Mouse (Mus musculus): ENCODE data around the gene Olfr776.
"Not testable (repeated sequence)": the region's sequence is repeated elsewhere in the genome, so short reads cannot be mapped to it uniquely, and the experiment has no call there.

Gene Olfr776

DNA sequence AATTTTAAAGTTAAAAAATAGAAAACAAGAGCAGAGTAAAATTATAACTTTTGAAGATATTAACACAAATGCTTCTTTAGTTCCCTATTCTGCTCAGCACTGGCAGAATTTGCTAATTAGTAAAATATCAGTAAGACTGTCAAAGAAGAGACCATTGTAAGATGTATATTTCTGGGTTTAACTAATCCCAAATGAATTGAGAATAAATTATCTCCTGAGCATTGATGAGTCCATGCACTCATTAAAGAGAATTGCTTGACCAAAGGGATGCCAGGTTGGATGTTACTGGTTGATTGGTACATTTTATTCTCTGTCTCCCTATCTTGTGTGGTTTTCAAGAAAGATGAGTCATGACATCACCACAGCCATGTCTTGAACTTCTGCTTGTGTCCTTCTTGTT, at the start of gene Olfr776:
Gene Olfr776 (plus strand): TSS at position 301 of the 400 bp plus-strand sequence.
- no peak for DNase-seq (ENCODE audit: extremely low spot score, low read depth, low spot score)

DNA sequence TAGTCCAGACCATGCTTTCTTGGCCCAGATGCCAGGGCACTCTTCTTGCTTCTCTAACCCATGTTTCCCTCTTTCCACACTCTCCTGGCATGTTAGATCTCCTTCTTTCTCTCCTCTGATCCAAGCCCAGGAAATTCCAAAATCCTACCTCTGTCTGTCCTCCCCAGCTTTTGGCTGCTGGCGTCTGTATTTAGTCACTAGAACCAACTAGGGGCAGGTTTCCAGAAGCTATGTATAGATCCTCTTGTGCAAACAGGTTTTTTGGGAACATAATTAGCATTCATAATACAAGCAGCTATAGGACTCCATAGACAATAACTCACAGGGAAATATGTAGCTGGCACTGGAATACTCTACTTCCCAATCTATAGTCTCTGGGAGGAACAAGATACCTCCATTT, 28.2 kb upstream of the Olfr776 start:
- no peak for DNase-seq (ENCODE audit: extremely low spot score, low read depth, low spot score)

DNA sequence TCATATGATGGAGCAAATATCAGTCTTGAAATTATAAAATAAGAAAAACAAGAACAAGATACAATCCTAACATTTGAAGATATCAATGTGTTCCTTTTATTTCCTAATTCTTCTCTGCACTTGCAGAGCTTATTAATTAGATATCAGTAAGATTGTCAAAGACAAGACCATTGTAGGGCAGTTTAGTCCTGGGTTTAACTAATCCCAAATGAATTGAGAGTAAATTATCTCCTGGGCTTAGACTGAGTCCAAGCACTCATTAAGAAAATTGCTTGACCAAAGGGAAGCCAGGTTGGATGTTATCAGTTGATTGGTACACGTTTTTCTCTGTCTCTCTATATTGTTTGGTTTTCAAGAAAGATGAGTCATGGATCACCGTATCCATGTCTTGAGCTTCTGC, 23.0 kb upstream of the Olfr776 start, which contains the start of gene Olfr774:
Gene Olfr774 (plus strand): TSS at position 301 of the 400 bp plus-strand sequence.
- no peak for DNase-seq (ENCODE audit: extremely low spot score, low read depth, low spot score)

DNA sequence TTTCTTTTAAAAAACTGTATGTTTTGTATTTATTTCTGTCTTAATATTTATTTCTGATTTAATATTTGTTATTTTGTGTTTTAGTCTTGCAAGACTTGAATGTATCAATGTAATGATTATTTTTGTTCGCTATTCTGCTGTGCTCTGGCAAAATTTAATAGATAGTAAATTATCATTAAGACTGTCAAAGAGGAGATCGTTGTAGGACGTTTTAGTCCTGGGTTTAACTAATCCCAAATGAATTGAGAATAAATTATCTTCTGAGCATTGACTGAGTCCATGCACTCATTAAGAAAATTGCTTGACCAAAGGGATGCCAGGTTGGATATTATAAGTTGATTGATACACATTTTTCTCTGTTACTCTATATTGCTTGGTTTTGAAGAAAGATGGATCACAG, 10.8 kb upstream of the Olfr776 start, which contains the start of gene Olfr775:
Gene Olfr775 (plus strand): TSS at position 301 of the 400 bp plus-strand sequence.
- no peak for DNase-seq (ENCODE audit: extremely low spot score, low read depth, low spot score)

DNA sequence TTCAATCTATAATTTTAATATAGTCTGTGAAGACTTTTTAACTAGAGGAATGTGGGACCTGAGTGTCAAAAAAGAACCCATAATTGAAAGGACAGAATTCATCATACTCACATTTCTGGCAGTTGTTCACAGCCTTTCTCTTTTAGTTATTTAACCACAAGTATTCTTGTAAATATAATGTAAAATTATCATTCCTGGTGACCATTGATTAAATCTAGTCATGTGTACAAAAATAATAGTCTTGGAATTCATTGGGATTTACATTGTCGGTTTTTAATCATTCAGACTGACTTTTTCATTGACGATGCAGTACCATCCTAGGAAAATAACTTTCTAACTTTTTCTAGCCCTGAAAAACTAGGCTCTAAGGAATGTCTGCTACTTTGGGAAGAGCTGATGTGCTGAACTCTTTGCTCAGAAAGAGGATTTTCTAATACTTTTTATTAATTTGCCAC, 12.2 kb downstream of the Olfr776 start, which contains the start of gene Olfr777:
Gene Olfr777 (minus strand): TSS at position 405 of the 455 bp plus-strand sequence.
- DNase-seq (ENCODE audit: extremely low spot score, low read depth, low spot score) = no peak

DNA sequence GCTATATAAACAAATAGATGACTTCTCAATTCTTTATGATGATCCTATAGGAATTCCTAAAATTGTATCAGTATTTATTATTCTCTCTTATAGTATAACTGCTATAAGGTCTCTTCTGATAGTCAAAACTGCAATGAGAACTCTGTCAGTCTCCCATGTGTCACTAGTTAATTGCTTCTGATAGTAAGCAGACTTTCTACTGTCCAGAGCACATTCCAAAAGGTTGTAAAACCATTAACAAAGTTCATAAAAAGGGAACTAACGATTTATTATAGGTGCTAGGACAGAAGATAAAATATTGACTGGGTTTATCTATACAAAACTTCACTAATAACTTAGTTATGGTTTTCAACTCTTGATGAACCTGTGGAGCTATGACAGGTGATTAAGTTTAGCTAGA, 54.0 kb downstream of the Olfr776 start:
- not testable (repeated sequence) for DNase-seq (ENCODE audit: extremely low spot score, low read depth, low spot score)

DNA sequence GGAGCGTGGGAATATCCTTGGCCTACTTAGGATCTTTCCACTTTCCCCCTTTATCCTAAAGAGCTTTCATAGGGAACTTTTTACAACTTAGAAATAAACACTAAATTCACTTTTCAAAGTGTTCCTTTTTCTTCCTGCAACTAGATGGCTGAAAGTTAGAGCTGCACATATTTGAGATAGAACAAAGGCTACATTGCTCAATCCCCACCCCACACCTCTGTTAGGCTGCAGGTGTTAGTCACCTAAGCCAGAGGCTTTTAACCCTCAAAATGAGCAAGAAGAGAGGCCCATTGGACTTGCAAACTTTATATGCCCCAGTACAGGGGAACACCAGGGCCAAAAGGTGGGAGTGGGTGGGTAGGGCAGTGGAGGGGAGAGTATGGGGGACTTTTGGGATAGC, 54.6 kb downstream of the Olfr776 start:
- not testable (repeated sequence) for DNase-seq (ENCODE audit: extremely low spot score, low read depth, low spot score)

Measured in hindlimb bud, embryonic 11.5 days (tissue).